Mouse (Mus musculus) bone marrow, adult 2 months (tissue): Measurements from ENCODE around the gene Psmd13.

Source experiments
- CTCF ChIP-seq: fragments of 200-500 bp; IDR thresholded peaks from 2 replicates; pipeline ENCODE4 v1.5.1; 2011; ENCODE audit warnings: low read length, control low read depth; ENCODE audit not compliant: control insufficient read depth, insufficient read depth
- POLR2A ChIP-seq: fragments of 200-500 bp; IDR thresholded peaks from 2 replicates; pipeline ENCODE4 v1.6.1; 2011; ENCODE audit warnings: low read depth, mild to moderate bottlenecking, control low read depth, low read length, borderline replicate concordance; ENCODE audit not compliant: control insufficient read depth

- TF ChIP-seq POLR2A (no peak), CTCF (no peak)
These were observed 61.6 kb downstream of the Psmd13 start for GRCm38 (mm10) chr7:140943356-140943755.
